ENCODE assay signal across 11 mouse cellular contexts in genomic region chr2:4501257-4502027, GRCm38 (mm10).
DNase-seq lines count a peak whose midpoint lies in the region; ATAC-seq and TF ChIP-seq lines count a peak whose summit lies in the region.
"Had no signal": no experiment of that assay in that cellular context is flagged by ENCODE, and none has a peak within 500 bp of the region (broad histone marks: within the 10 kb centered on the region; RNA-seq: fewer than 3 reads in every experiment).

No protein-coding gene starts in this region.

- WGBS in liver, adult 2 months = 51% methylated on average over 15 of the region's 15 CpGs

- H3K27ac ChIP-seq in liver, adult 2 months (replicated peaks; ENCODE audit: insufficient read depth, low read depth, low read length) = no peak overlapping the region
- H3K27ac ChIP-seq in embryonic fibroblast, embryonic 13.5 days (ENCODE audit: insufficient read depth, low read length) = 0 out of 2 replicates have a peak overlapping the region, but pooled peaks have one; percentile 3
- H3K27ac ChIP-seq: hindbrain, embryonic 14.5 days had no signal

- no peaks in the 10 kb centered on the region for H3K79me2 ChIP-seq in liver, adult 2 months (ENCODE audit: control insufficient read depth, insufficient read depth, low read length)

- no peaks in the 10 kb centered on the region for H3K4me1 ChIP-seq in liver, adult 2 months (ENCODE audit: control insufficient read depth, insufficient read depth, low read length)
- 0 out of 2 replicates have a peak, but pooled peaks cover 2% of the 10 kb centered on the region for H3K4me1 ChIP-seq in embryonic fibroblast, embryonic 13.5 days (ENCODE audit: control insufficient read depth, insufficient read depth, low read length)

- no peak overlapping the region for H3K4me3 ChIP-seq in liver, adult 2 months (ENCODE audit: insufficient read depth, low read depth, low read length)
- no peak overlapping the region for H3K4me3 ChIP-seq in embryonic fibroblast, embryonic 13.5 days (ENCODE audit: insufficient read depth, low read length)
- H3K4me3 ChIP-seq: megakaryocyte, embryonic 14.5 days had no signal

- H3K36me3 ChIP-seq in liver, adult 2 months (ENCODE audit: control insufficient read depth, insufficient read depth, low read length) = no peaks in the 10 kb centered on the region
- H3K36me3 ChIP-seq: G1E had no signal

- H3K27me3 ChIP-seq in liver, adult 2 months (ENCODE audit: control insufficient read depth, insufficient read depth, low read length) = no peaks in the 10 kb centered on the region

- TF ChIP-seq CTCF in liver, adult 2 months (IDR thresholded peaks at IDR 0.05; ENCODE audit: low read depth, low read length) = no peak
- TF ChIP-seq CTCF in embryonic fibroblast, embryonic 13.5 days (IDR thresholded peaks at IDR 0.05; ENCODE audit: borderline replicate concordance, insufficient read depth, low read length) = no peak

- TF ChIP-seq POLR2A in liver, adult 2 months (IDR thresholded peaks at IDR 0.05; ENCODE audit: extremely low read depth, insufficient read depth, low read length) = no peak
- no peak for TF ChIP-seq POLR2A in embryonic fibroblast, embryonic 13.5 days (IDR thresholded peaks at IDR 0.05; ENCODE audit: low read depth, low read length)

- no peak overlapping the region for H3K9ac ChIP-seq in liver, adult 2 months (ENCODE audit: low read depth, low read length)
- H3K9ac ChIP-seq: hindbrain, embryonic 14.5 days had no signal

- DNase-seq in liver, adult 2 months (ENCODE audit: extremely low read depth, low read depth, low spot score) = peak; percentile 28
- DNase-seq in liver = no peak
- DNase-seq in kidney, adult 9 months = peak; percentile 79
- DNase-seq in lung, postnatal 4 days = peak; percentile 61 to 63
- no peak for DNase-seq in embryo, embryonic 10 days (ENCODE audit: low spot score)
- no peak for DNase-seq in cerebellum, adult 11 months

- ATAC-seq in megakaryocyte-erythroid progenitor cell, adult 5-6 weeks (replicated peaks; ENCODE audit: low FRiP score, low TSS enrichment, poor library complexity, severe bottlenecking) = no peak

Comparison
In these comparisons a context has a peak if more than half of its experiments do, and no peak if none do; other contexts are left out.
1. DNase-seq: peak in liver, adult 2 months (single experiment), kidney, adult 9 months (single experiment) and lung, postnatal 4 days (2 of 2); none in liver (single experiment), embryo, embryonic 10 days (single experiment) and cerebellum, adult 11 months (single experiment).